Mouse (Mus musculus) hindbrain, embryonic 11.5 days (tissue): ENCODE results near the gene Ehbp1. TPM values are rescaled to one million over a fixed set of nuclear protein-coding genes. Genes with fewer than 3 reads are reported as not detected.

Experiments used
- ATAC-seq: fragments of 200-750 bp; cut with Nextera tagmentation; 2 replicates; pipeline ENCODE4 v1.8.0; 2017; ENCODE audit warnings: mild to moderate bottlenecking, moderate TSS enrichment, moderate library complexity; ENCODE audit not compliant: low FRiP score
- DNase-seq: peaks from one replicate; pipeline ENCODE4 v3.0.0-alpha.2; 2015; ENCODE audit warnings: low spot score
- H3K27ac ChIP-seq: fragments of 300-500 bp; sonication (generic); 2 replicates; pipeline ENCODE4 v1.5.1; 2014; ENCODE audit warnings: mild to moderate bottlenecking, low read depth, low read length
- H3K27me3 ChIP-seq: fragments of 300-500 bp; sonication (generic); 2 replicates; pipeline ENCODE4 v1.6.1; 2014; ENCODE audit warnings: mild to moderate bottlenecking, low read length, moderate library complexity, mixed read lengths; ENCODE audit not compliant: control insufficient read depth, insufficient read depth
- H3K36me3 ChIP-seq: fragments of 300-500 bp; sonication (generic); 2 replicates; pipeline ENCODE4 v1.6.1; 2014; ENCODE audit warnings: mild to moderate bottlenecking, low read length, moderate library complexity, mixed read lengths; ENCODE audit not compliant: control insufficient read depth, insufficient read depth
- H3K4me1 ChIP-seq: fragments of 300-500 bp; sonication (generic); replicated peaks from 2 replicates; pipeline ENCODE4 v1.6.1; 2014; ENCODE audit warnings: low read length, mixed read lengths; ENCODE audit not compliant: control insufficient read depth, insufficient read depth
- H3K4me2 ChIP-seq: fragments of 300-500 bp; sonication (generic); replicated peaks from 2 replicates; pipeline ENCODE4 v1.6.1; 2014; ENCODE audit warnings: mild to moderate bottlenecking, low read depth, low read length
- H3K4me3 ChIP-seq: fragments of 300-500 bp; sonication (generic); 2 replicates; pipeline ENCODE4 v1.5.1; 2014; ENCODE audit warnings: low read depth, low read length
- H3K9ac ChIP-seq: fragments of 300-500 bp; sonication (generic); 2 replicates; pipeline ENCODE4 v1.6.1; 2014; ENCODE audit warnings: low read depth, low read length
- H3K9me3 ChIP-seq: fragments of 300-500 bp; sonication (generic); 2 replicates; pipeline ENCODE4 v1.6.1; 2016; ENCODE audit warnings: low read length; ENCODE audit not compliant: control insufficient read depth
- WGBS: fragments of 180-500 bp; shearing (Covaris S2); extraction: QIAGEN DNeasy Blood & Tissue Kit; methylation state at CpG from one replicate; pipeline ENCODE4 v1.1.7; 2014; 5-methylcytosine and 5-hydroxymethylcytosine counted together
- polyA plus RNA-seq: library from polyadenylated mRNA; unstranded; fragments of >200 nt; fragmentation: Nextera tagmentation; extraction: Ambion mirVana; gene quantifications from 2 replicates; pipeline ENCODE4 v1.2.1, GENCODE M21; 2014

Ehbp1 gene
- polyA plus RNA-seq, 1 experiment from 2014 or later = 24.8 TPM

GRCm38 (mm10) chr11:22301164-22301563 lies 40.9 kb downstream of the Ehbp1 start:
- H3K4me3 ChIP-seq = no peak overlapping the region
- H3K4me1 ChIP-seq = no peaks in the 10 kb centered on the region
- ATAC-seq (no peak), DNase-seq (no peak)
- 67% methylated on average over 6 of the region's 6 CpGs for WGBS
- no peaks in the 10 kb centered on the region for H3K9me3 ChIP-seq
- no peaks in the 10 kb centered on the region for H3K36me3 ChIP-seq
- H3K27ac ChIP-seq = no peak overlapping the region
- H3K27me3 ChIP-seq = no peaks in the 10 kb centered on the region
- no peak overlapping the region for H3K9ac ChIP-seq
- no peak overlapping the region for H3K4me2 ChIP-seq

GRCm38 (mm10) chr11:22289164-22289563 lies 52.9 kb downstream of the Ehbp1 start:
- ATAC-seq = no peak
- Histone ChIP-seq H3K36me3 (no peaks in the 10 kb centered on the region), H3K9ac (no peak overlapping the region), H3K4me2 (no peak overlapping the region), H3K9me3 (no peaks in the 10 kb centered on the region), H3K27ac (no peak overlapping the region), H3K4me3 (no peak overlapping the region), H3K4me1 (no peaks in the 10 kb centered on the region), H3K27me3 (no peaks in the 10 kb centered on the region)
- no peak for DNase-seq

GRCm38 (mm10) chr11:22287513-22287900 lies 54.6 kb downstream of the Ehbp1 start:
- Histone ChIP-seq H3K4me3 (peak overlapping the region; percentile 79), H3K36me3 (no peaks in the 10 kb centered on the region), H3K27ac (peak overlapping the region; percentile 76), H3K4me2 (peak overlapping the region; percentile 72), H3K9ac (peak overlapping the region; percentile 71), H3K9me3 (no peaks in the 10 kb centered on the region), H3K4me1 (no peaks in the 10 kb centered on the region), H3K27me3 (no peaks in the 10 kb centered on the region)
- no peak for ATAC-seq
- WGBS = 2% methylated on average over 6 of the region's 6 CpGs
- DNase-seq = no peak

- H3K4me1 ChIP-seq = no peaks in the 10 kb centered on the region
- DNase-seq (peak; percentile 96), ATAC-seq (peak; percentile 99)
- peak overlapping the region; percentile 79 for H3K4me3 ChIP-seq
- no peaks in the 10 kb centered on the region for H3K9me3 ChIP-seq
- H3K9ac ChIP-seq = peak overlapping the region; percentile 88
- peak overlapping the region; percentile 93 for H3K27ac ChIP-seq
- peak overlapping the region; percentile 72 for H3K4me2 ChIP-seq
- under 1% methylated on average over 29 of the region's 43 CpGs for WGBS
- no peaks in the 10 kb centered on the region for H3K36me3 ChIP-seq
- H3K27me3 ChIP-seq = no peaks in the 10 kb centered on the region
Observed at GRCm38 (mm10) chr11:22286885-22287512, 55.1 kb downstream of the Ehbp1 start.

- Histone ChIP-seq H3K4me2 (peak overlapping the region; percentile 70), H3K27ac (peak overlapping the region; percentile 93), H3K4me1 (no peaks in the 10 kb centered on the region), H3K9me3 (no peaks in the 10 kb centered on the region), H3K9ac (peak overlapping the region; percentile 88), H3K36me3 (no peaks in the 10 kb centered on the region), H3K27me3 (no peaks in the 10 kb centered on the region), H3K4me3 (peak overlapping the region; percentile 79)
- peak; percentile 85 for ATAC-seq
- peak; percentile 76 for DNase-seq
- under 1% methylated on average over 34 of the region's 39 CpGs for WGBS
Observed at GRCm38 (mm10) chr11:22286371-22286872, 55.7 kb downstream of the Ehbp1 start.

GRCm38 (mm10) chr11:22276656-22277055 lies 65.4 kb downstream of the Ehbp1 start:
- H3K9ac ChIP-seq = no peak overlapping the region
- no peak for DNase-seq
- no peak for ATAC-seq
- H3K4me2 ChIP-seq = no peak overlapping the region
- H3K27me3 ChIP-seq = no peaks in the 10 kb centered on the region
- no peaks in the 10 kb centered on the region for H3K36me3 ChIP-seq
- H3K4me3 ChIP-seq = no peak overlapping the region
- no peak overlapping the region for H3K27ac ChIP-seq
- H3K9me3 ChIP-seq = no peaks in the 10 kb centered on the region
- no peaks in the 10 kb centered on the region for H3K4me1 ChIP-seq
- WGBS = 95% methylated on average over 3 of the region's 3 CpGs

- Histone ChIP-seq H3K36me3 (no peaks in the 10 kb centered on the region), H3K27me3 (no peaks in the 10 kb centered on the region), H3K4me1 (no peaks in the 10 kb centered on the region), H3K4me2 (no peak overlapping the region), H3K9ac (no peak overlapping the region), H3K9me3 (no peaks in the 10 kb centered on the region), H3K4me3 (no peak overlapping the region), H3K27ac (no peak overlapping the region)
- ATAC-seq = no peak
- 98% methylated on average over 2 of the region's 2 CpGs for WGBS
- DNase-seq = no peak
Observed at GRCm38 (mm10) chr11:22274144-22274543, 67.9 kb downstream of the Ehbp1 start.

GRCm38 (mm10) chr11:22273378-22273777 lies 68.7 kb downstream of the Ehbp1 start:
- Histone ChIP-seq H3K9ac (no peak overlapping the region), H3K9me3 (no peaks in the 10 kb centered on the region), H3K4me2 (no peak overlapping the region), H3K27ac (no peak overlapping the region), H3K27me3 (no peaks in the 10 kb centered on the region), H3K4me1 (no peaks in the 10 kb centered on the region), H3K4me3 (no peak overlapping the region), H3K36me3 (no peaks in the 10 kb centered on the region)
- ATAC-seq (no peak), DNase-seq (no peak)
- WGBS = 90% methylated on average over 7 of the region's 7 CpGs

GRCm38 (mm10) chr11:22271889-22272288 lies 70.2 kb downstream of the Ehbp1 start:
- DNase-seq (no peak), ATAC-seq (no peak)
- no peaks in the 10 kb centered on the region for H3K27me3 ChIP-seq
- H3K9ac ChIP-seq = no peak overlapping the region
- H3K4me2 ChIP-seq = no peak overlapping the region
- H3K4me1 ChIP-seq = no peaks in the 10 kb centered on the region
- no peaks in the 10 kb centered on the region for H3K9me3 ChIP-seq
- WGBS = 87% methylated on average over 3 of the region's 3 CpGs
- H3K36me3 ChIP-seq = no peaks in the 10 kb centered on the region
- H3K27ac ChIP-seq = no peak overlapping the region
- no peak overlapping the region for H3K4me3 ChIP-seq
